ENCODE assay signal across 22 mouse cellular contexts in genomic region chr14:27164639-27165038, GRCm38 (mm10). TPM values are rescaled to one million over a fixed set of nuclear protein-coding genes. Genes with fewer than 3 reads are reported as not detected.
DNase-seq lines count a peak whose midpoint lies in the region; ATAC-seq and TF ChIP-seq lines count a peak whose summit lies in the region.
"Had no signal": no experiment of that assay in that cellular context is flagged by ENCODE, and none has a peak within 500 bp of the region (broad histone marks: within the 10 kb centered on the region; RNA-seq: fewer than 3 reads in every experiment).

No protein-coding gene starts in this region.

- H3K27ac ChIP-seq in intestine, embryonic 16.5 days (ENCODE audit: low read length), result no peak overlapping the region
- H3K27ac ChIP-seq in small intestine, adult 2 months (ENCODE audit: insufficient read depth, low read depth, low read length), result peak overlapping the region; percentile 80
- H3K27ac ChIP-seq: embryonic facial prominence, embryonic 13.5 days; embryonic facial prominence, embryonic 15.5 days; forebrain, embryonic 10.5 days; forebrain, embryonic 12.5 days had no signal

- no peak overlapping the region for H3K4me2 ChIP-seq in intestine, embryonic 16.5 days (ENCODE audit: low read depth, low read length)
- H3K4me2 ChIP-seq: embryonic facial prominence, embryonic 13.5 days; embryonic facial prominence, embryonic 15.5 days; forebrain, embryonic 12.5 days had no signal

- no peaks in the 10 kb centered on the region for H3K4me1 ChIP-seq in intestine, embryonic 16.5 days (ENCODE audit: control insufficient read depth, insufficient read depth, low read length)
- H3K4me1 ChIP-seq in small intestine, adult 2 months (ENCODE audit: control insufficient read depth, insufficient read depth, insufficient read length, low read length), result peaks cover 8% of the 10 kb centered on the region; the same call in 1 of the 2 replicates
- H3K4me1 ChIP-seq: embryonic facial prominence, embryonic 13.5 days; embryonic facial prominence, embryonic 15.5 days had no signal

- no peak for TF ChIP-seq POLR2A in small intestine, adult 2 months (IDR thresholded peaks at IDR 0.05; ENCODE audit: low read depth, low read length)

- no peaks in the 10 kb centered on the region for H3K36me3 ChIP-seq in intestine, embryonic 16.5 days (ENCODE audit: control insufficient read depth, insufficient read depth, low read length)
- no peaks in the 10 kb centered on the region for H3K36me3 ChIP-seq in small intestine, adult 2 months (ENCODE audit: control insufficient read depth, insufficient read depth, low read length)
- H3K36me3 ChIP-seq: embryonic facial prominence, embryonic 13.5 days; embryonic facial prominence, embryonic 15.5 days; forebrain, embryonic 10.5 days; forebrain, embryonic 12.5 days had no signal

- ATAC-seq in intestine, embryonic 16.5 days, result peak; percentile 69
- ATAC-seq: forebrain, embryonic 14.5 days; forebrain, embryonic 16.5 days had no signal

- no peak for DNase-seq in heart, adult 9 months (ENCODE audit: low spot score in 2 of 2)
- DNase-seq in left cerebral cortex, adult 11 months (ENCODE audit: low spot score), result no peak
- DNase-seq in right cerebral cortex, postnatal 10 days (ENCODE audit: low spot score in 2 of 2), result no peak
- DNase-seq: adrenal gland, adult 2 months; adrenal gland, postnatal 10 days; adrenal gland, postnatal 25 days; cerebellum, adult 11 months; cerebellum, adult 18-20 months; cerebellum, adult 8-10 months; cerebellum, adult 9-11 months; cerebellum, postnatal 14 days; cerebellum, postnatal 36 days; embryo, embryonic 11 days had no signal

- H3K9ac ChIP-seq in intestine, embryonic 16.5 days (ENCODE audit: low read depth, low read length), result no peak overlapping the region
- H3K9ac ChIP-seq: embryonic facial prominence, embryonic 13.5 days; embryonic facial prominence, embryonic 15.5 days; forebrain, embryonic 12.5 days had no signal

- H3K4me3 ChIP-seq in intestine, embryonic 16.5 days (ENCODE audit: low read length), result no peak overlapping the region
- no peak overlapping the region for H3K4me3 ChIP-seq in small intestine, adult 2 months (ENCODE audit: low read depth, low read length)
- H3K4me3 ChIP-seq: embryonic facial prominence, embryonic 13.5 days; embryonic facial prominence, embryonic 15.5 days; erythroblast, embryonic 14.5 days; forebrain, embryonic 10.5 days; forebrain, embryonic 12.5 days had no signal

- H3K27me3 ChIP-seq in intestine, embryonic 16.5 days (replicated peaks; ENCODE audit: control insufficient read depth, insufficient read depth, low read length), result no peaks in the 10 kb centered on the region
- H3K27me3 ChIP-seq in small intestine, adult 2 months (ENCODE audit: control insufficient read depth, insufficient read depth, low read length), result no peaks in the 10 kb centered on the region
- H3K27me3 ChIP-seq: embryonic facial prominence, embryonic 13.5 days; embryonic facial prominence, embryonic 15.5 days; forebrain, embryonic 12.5 days had no signal

- WGBS in intestine, embryonic 16.5 days, result 74% methylated on average over 6 of the region's 6 CpGs
- 33% methylated on average over 6 of the region's 6 CpGs for WGBS in small intestine, adult 2 months

- TF ChIP-seq CTCF in small intestine, adult 2 months (IDR thresholded peaks at IDR 0.05; ENCODE audit: extremely low read depth, insufficient read length, insufficient replicate concordance, low read depth, low read length), result no peak

- H3K9me3 ChIP-seq in intestine, embryonic 16.5 days (ENCODE audit: control insufficient read depth, low read length), result no peaks in the 10 kb centered on the region
- H3K9me3 ChIP-seq: embryonic facial prominence, embryonic 13.5 days; embryonic facial prominence, embryonic 15.5 days; forebrain, embryonic 10.5 days; forebrain, embryonic 12.5 days had no signal

RNA-seq across cellular contexts. Expression of gene Arhgef3, which starts 49.9 kb away (rescaled TPM):
- 12.0 and 13.0 TPM in 2 replicates for polyA plus RNA-seq in intestine, embryonic 16.5 days (2015; fragmentation: Nextera tagmentation; extraction: Ambion mirVana)
- 3.0 and 7.0 TPM in 2 replicates for polyA plus RNA-seq in small intestine, adult 2 months (2012; rRNA removed)
